Mouse (Mus musculus): ENCODE measurements around the gene Csde1. TPM values are rescaled to one million over a fixed set of nuclear protein-coding genes. Genes with fewer than 3 reads are reported as not detected.
A peak's percentile ranks its signal among the peaks of the same experiment; 100 is the strongest.

The Csde1 gene
- polyA plus RNA-seq, 1 experiment, result 110 TPM

DNA sequence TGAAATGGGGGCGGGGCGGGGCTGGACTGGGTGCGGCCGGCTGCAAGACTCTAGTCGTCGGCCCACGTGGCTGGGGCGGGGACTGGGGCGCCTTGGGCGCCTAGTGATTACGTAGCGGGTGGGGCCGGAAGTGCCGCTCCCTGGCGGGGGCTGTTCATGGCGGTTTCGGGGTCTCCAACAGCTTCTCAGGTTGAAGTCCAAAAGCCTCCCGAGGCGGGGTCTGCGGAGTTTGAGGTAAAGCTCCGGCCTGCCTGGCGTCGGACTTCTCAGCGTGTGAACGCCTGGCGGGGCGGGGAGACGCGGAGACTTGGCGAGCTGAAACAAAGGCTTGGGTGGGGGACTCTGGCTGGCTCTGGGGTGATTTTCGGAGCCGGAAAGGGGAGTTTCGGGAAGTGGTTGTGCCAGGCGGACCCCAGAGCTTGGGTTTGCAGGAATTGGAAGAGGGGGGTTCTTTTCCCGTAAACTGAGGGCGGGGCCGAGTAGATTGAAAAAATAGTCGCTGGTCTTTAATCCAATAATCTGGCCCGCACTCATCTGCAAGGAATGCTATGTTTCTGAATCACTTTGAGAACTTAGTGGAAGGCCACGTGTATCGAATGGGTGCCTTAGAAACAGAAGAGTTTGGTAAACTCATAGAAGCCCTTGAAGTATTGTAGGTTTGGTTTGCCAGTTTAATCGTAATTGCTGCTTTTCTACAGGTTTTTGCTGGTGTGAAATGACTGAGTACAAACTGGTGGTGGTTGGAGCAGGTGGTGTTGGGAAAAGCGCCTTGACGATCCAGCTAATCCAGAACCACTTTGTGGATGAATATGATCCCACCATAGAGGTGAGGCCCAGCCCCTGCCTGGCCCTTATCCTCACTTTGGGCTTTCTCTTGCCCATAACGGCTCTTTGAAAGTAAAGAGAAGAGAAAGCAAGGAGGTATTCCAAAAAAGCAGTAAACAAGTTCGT lies 38.3 kb downstream of the Csde1 start, which contains the start of gene Nras:
Gene Nras, plus strand, starts transcription at position 79 of the 951 bp plus-strand sequence.
- Histone ChIP-seq H3K4me3 (ENCODE audit: control insufficient read depth, low read depth, low read length) (peak within 1 kb of the TSS; percentile 98), H3K36me3 (ENCODE audit: control insufficient read depth, insufficient read depth, low read length) (peaks cover 2% of the 10 kb centered on the region; the same call in 1 of the 2 replicates), H3K4me1 (ENCODE audit: control insufficient read depth, insufficient read depth, low read length) (peaks cover 4% of the 10 kb centered on the region), H3K27ac (ENCODE audit: control insufficient read depth, insufficient read depth, low read depth, low read length) (peak within 1 kb of the TSS; percentile 95), H3K27me3 (ENCODE audit: control insufficient read depth, insufficient read depth, low read length) (no peaks in the 10 kb centered on the region)
- TF ChIP-seq POLR2A (IDR thresholded peaks at IDR 0.05; ENCODE audit: control insufficient read depth, low read depth, low read length), result peak; percentile 57
- TF ChIP-seq CTCF (IDR thresholded peaks at IDR 0.05; ENCODE audit: control insufficient read depth, insufficient read depth, insufficient replicate concordance, low read depth, low read length), result no peak

DNA sequence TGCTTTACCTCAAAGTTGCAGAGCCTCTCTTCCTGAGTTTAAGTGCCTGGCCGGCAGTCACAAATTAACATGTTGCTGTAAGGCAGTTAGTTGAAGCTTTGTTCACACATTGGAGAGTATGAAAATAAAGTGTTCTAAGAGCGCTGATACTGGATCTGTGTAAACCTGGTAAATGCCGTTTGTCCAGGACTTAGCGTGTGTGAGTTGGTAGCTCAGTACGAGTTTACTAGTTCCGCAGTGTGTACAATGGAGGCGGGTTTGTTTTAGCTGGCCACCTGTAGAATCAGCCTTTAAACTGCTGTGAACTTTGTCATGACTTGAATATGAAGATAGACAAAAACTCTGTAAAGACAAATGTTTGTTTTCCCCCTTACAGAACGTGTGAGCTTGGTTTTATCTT lies 46.7 kb downstream of the Csde1 start:
- H3K27me3 ChIP-seq (ENCODE audit: control insufficient read depth, insufficient read depth, low read length), result no peaks in the 10 kb centered on the region
- TF ChIP-seq POLR2A (IDR thresholded peaks at IDR 0.05; ENCODE audit: control insufficient read depth, low read depth, low read length) (no peak), CTCF (IDR thresholded peaks at IDR 0.05; ENCODE audit: control insufficient read depth, insufficient read depth, insufficient replicate concordance, low read depth, low read length) (no peak)
- H3K4me3 ChIP-seq (ENCODE audit: control insufficient read depth, low read depth, low read length), result no peak overlapping the region
- H3K36me3 ChIP-seq (ENCODE audit: control insufficient read depth, insufficient read depth, low read length), result no peaks in the 10 kb centered on the region; the same call in 1 of the 2 replicates
- H3K4me1 ChIP-seq (ENCODE audit: control insufficient read depth, insufficient read depth, low read length), result no peaks in the 10 kb centered on the region
- H3K27ac ChIP-seq (ENCODE audit: control insufficient read depth, insufficient read depth, low read depth, low read length), result no peak overlapping the region

DNA sequence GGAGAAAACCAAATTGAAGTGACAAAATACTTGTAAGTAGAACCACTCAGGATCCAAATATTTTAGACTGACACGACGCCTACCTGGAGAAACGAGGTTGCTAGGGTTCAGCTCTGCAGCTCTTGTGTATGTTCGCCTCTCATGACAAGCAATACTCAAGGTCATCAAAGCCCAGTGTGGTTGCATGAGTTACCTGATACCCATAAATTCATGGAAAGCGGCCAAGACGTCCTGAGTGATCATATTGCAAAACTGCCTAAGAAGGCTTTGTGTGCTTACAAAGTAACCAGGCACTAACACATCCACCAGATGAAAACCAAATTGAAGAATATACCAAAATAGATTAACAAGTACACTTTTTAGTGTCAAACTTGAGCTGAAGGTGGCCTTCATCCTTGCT lies 48.7 kb downstream of the Csde1 start:
- Histone ChIP-seq H3K27me3 (ENCODE audit: control insufficient read depth, insufficient read depth, low read length) (no peaks in the 10 kb centered on the region), H3K36me3 (ENCODE audit: control insufficient read depth, insufficient read depth, low read length) (no peaks in the 10 kb centered on the region; the same call in 1 of the 2 replicates), H3K4me3 (ENCODE audit: control insufficient read depth, low read depth, low read length) (no peak overlapping the region), H3K4me1 (ENCODE audit: control insufficient read depth, insufficient read depth, low read length) (no peaks in the 10 kb centered on the region), H3K27ac (ENCODE audit: control insufficient read depth, insufficient read depth, low read depth, low read length) (no peak overlapping the region)
- TF ChIP-seq POLR2A (IDR thresholded peaks at IDR 0.05; ENCODE audit: control insufficient read depth, low read depth, low read length) (no peak), CTCF (IDR thresholded peaks at IDR 0.05; ENCODE audit: control insufficient read depth, insufficient read depth, insufficient replicate concordance, low read depth, low read length) (no peak)

DNA sequence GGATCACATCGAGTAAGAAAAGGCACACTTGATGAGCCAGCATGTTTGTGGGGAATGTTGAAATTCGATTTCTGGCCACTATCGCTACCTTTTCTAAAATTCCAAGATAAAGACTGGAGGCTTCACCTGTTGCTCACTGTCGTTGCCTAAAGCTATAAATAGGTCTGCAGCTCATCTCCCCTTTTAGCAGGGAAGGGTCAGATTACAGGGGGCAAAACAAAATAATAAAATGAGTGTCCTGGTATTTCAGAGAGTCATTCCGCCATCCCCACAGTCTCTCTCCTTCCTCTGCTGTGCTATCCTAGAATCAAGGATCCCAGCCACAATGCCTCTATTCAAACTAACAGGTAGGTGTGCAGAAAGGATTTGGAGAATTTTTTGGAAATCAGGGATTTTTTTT lies 53.5 kb downstream of the Csde1 start, which contains the start of gene Ampd1:
Gene Ampd1, plus strand, starts transcription at position 244 of the 400 bp plus-strand sequence.
- Histone ChIP-seq H3K4me3 (ENCODE audit: control insufficient read depth, low read depth, low read length) (no peak within 1 kb of the TSS; the same call in 1 of the 2 replicates), H3K27ac (ENCODE audit: control insufficient read depth, insufficient read depth, low read depth, low read length) (no peak within 1 kb of the TSS), H3K27me3 (ENCODE audit: control insufficient read depth, insufficient read depth, low read length) (no peaks in the 10 kb centered on the region), H3K36me3 (ENCODE audit: control insufficient read depth, insufficient read depth, low read length) (no peaks in the 10 kb centered on the region), H3K4me1 (ENCODE audit: control insufficient read depth, insufficient read depth, low read length) (no peaks in the 10 kb centered on the region)
- TF ChIP-seq POLR2A (IDR thresholded peaks at IDR 0.05; ENCODE audit: control insufficient read depth, low read depth, low read length), result no peak
- TF ChIP-seq CTCF (IDR thresholded peaks at IDR 0.05; ENCODE audit: control insufficient read depth, insufficient read depth, insufficient replicate concordance, low read depth, low read length), result no peak

DNA sequence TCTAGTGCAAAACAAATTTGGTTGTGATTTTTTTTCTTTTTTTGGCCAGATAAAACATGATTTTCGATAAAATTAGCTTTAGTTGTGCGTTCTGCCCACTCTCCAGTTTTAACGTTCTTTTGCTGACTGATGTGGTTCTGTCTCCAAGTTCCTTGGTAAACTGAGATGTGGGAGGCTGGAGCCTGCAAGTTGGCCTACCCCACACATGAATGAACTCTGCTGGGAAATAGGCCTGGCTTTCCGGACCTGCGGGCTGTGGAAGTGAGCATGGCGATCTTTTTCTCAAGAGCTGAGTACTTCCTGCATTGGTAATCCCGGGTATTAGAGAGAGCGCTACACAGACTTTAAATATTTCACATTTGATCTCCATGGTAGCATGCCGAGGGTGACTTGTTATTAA lies 55.6 kb downstream of the Csde1 start:
- Histone ChIP-seq H3K27me3 (ENCODE audit: control insufficient read depth, insufficient read depth, low read length) (no peaks in the 10 kb centered on the region), H3K27ac (ENCODE audit: control insufficient read depth, insufficient read depth, low read depth, low read length) (no peak overlapping the region), H3K4me3 (ENCODE audit: control insufficient read depth, low read depth, low read length) (no peak overlapping the region), H3K4me1 (ENCODE audit: control insufficient read depth, insufficient read depth, low read length) (no peaks in the 10 kb centered on the region), H3K36me3 (ENCODE audit: control insufficient read depth, insufficient read depth, low read length) (no peaks in the 10 kb centered on the region)
- TF ChIP-seq CTCF (IDR thresholded peaks at IDR 0.05; ENCODE audit: control insufficient read depth, insufficient read depth, insufficient replicate concordance, low read depth, low read length) (no peak), POLR2A (IDR thresholded peaks at IDR 0.05; ENCODE audit: control insufficient read depth, low read depth, low read length) (no peak)

DNA sequence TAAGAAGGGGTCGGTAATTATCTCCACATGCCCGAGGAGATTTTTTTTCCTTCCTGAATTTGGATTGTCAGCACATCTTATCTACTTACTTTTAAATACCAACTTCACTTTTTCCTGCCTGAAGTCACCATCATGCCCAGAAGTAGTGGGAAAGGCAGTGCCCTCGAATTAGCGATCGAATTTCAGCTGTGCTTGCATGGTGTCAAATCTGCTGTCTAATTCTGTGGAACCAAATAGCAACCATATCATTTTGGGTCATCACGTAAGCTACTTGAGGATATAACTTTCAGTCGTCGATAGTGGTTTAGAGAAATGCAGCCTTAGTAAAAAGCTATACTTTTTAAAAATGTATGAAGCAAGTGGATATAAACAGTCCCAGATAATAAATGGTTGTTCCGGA lies 56.2 kb downstream of the Csde1 start:
- H3K36me3 ChIP-seq (ENCODE audit: control insufficient read depth, insufficient read depth, low read length), result no peaks in the 10 kb centered on the region
- no peaks in the 10 kb centered on the region for H3K27me3 ChIP-seq (ENCODE audit: control insufficient read depth, insufficient read depth, low read length)
- no peaks in the 10 kb centered on the region for H3K4me1 ChIP-seq (ENCODE audit: control insufficient read depth, insufficient read depth, low read length)
- H3K27ac ChIP-seq (ENCODE audit: control insufficient read depth, insufficient read depth, low read depth, low read length), result no peak overlapping the region
- TF ChIP-seq CTCF (IDR thresholded peaks at IDR 0.05; ENCODE audit: control insufficient read depth, insufficient read depth, insufficient replicate concordance, low read depth, low read length), result no peak
- no peak for TF ChIP-seq POLR2A (IDR thresholded peaks at IDR 0.05; ENCODE audit: control insufficient read depth, low read depth, low read length)
- H3K4me3 ChIP-seq (ENCODE audit: control insufficient read depth, low read depth, low read length), result no peak overlapping the region

DNA sequence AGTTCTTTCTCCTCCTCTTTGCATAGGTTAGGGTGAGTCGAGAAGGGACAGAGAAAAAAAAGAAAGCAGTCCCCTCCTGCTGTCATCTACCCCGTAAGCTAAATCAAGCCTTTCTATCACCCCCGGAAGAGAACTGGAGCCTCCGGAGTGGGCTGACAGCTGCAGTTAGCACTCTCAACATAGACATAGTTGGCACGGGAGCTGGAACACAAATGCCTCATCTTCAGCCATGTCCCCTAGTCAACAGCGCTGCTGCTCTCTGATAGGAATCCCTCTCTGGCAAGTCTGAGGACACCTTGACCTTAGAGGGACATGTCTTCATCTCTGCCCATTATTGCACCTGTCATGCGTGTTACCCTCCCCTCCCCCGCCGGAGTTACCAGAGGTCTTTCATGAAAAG lies 59.1 kb downstream of the Csde1 start:
- no peaks in the 10 kb centered on the region for H3K4me1 ChIP-seq (ENCODE audit: control insufficient read depth, insufficient read depth, low read length)
- no peak overlapping the region for H3K27ac ChIP-seq (ENCODE audit: control insufficient read depth, insufficient read depth, low read depth, low read length)
- H3K4me3 ChIP-seq (ENCODE audit: control insufficient read depth, low read depth, low read length), result no peak overlapping the region
- no peaks in the 10 kb centered on the region for H3K27me3 ChIP-seq (ENCODE audit: control insufficient read depth, insufficient read depth, low read length)
- H3K36me3 ChIP-seq (ENCODE audit: control insufficient read depth, insufficient read depth, low read length), result no peaks in the 10 kb centered on the region
- TF ChIP-seq POLR2A (IDR thresholded peaks at IDR 0.05; ENCODE audit: control insufficient read depth, low read depth, low read length), result no peak
- TF ChIP-seq CTCF (IDR thresholded peaks at IDR 0.05; ENCODE audit: control insufficient read depth, insufficient read depth, insufficient replicate concordance, low read depth, low read length), result no peak

Data from testis, adult 2 months (tissue).